Mouse (Mus musculus) brain, adult 2 months (tissue): Measurements from ENCODE around the gene Stat1.

Source experiments
- DNase-seq: peaks from one replicate; pipeline ENCODE4 v3.0.0; 2011; ENCODE audit warnings: low read depth, low spot score

Stat1 gene

DNA sequence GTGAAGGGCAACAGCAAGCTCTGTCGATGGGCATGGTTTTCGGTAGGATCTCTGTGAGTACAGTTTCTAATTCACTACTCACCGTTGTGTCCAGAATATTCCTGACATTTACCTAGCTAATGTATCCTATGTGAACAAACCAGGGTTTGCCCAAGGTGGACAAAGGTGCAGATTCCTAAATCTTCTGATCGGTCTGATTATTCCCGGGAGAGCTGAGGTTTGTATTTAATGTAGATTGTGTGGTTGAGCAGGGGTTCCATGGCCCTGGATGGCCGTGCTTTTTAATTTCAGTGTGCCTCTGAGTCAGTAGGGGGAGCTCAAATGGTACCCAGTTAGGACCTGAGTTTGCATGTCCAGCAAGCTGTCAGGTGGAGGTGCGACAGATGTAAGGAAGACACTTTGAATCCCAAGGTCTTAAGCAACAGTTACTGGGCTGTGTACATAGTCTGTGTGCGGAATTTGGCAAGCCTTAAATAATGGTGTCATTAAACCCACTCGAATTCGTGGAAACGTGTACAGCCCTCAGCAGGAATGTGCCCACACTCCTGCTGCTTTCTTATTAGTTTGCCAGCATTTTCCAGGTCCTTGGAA lies 12.6 kb downstream of the Stat1 start:
- peak; percentile 64 for DNase-seq

DNA sequence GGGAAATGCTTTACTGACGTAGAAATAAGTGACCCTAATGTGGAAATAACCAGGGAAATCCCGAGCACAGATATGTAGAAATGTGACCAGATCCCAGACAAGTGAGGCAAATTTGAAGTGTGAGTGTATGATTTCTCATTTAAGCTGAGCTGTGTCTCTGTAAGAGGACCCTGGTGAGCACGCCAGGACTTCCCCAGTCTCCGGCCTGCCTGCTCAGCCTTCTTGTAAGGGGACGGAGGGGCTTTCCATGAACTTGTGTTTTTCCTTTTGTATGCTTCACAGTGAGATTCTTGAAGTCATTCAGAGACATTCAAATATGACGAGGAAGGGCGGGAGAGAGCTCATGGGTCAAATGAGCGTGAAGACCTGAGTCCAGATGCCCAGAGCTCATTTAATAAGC lies 14.0 kb downstream of the Stat1 start:
- no peak for DNase-seq

GRCm38 (mm10) chr1:52137292-52137691 lies 18.1 kb downstream of the Stat1 start:
- DNase-seq = no peak

- DNase-seq = peak; percentile 71
Measured at GRCm38 (mm10) chr1:52140534-52140933, 21.3 kb downstream of the Stat1 start.

DNA sequence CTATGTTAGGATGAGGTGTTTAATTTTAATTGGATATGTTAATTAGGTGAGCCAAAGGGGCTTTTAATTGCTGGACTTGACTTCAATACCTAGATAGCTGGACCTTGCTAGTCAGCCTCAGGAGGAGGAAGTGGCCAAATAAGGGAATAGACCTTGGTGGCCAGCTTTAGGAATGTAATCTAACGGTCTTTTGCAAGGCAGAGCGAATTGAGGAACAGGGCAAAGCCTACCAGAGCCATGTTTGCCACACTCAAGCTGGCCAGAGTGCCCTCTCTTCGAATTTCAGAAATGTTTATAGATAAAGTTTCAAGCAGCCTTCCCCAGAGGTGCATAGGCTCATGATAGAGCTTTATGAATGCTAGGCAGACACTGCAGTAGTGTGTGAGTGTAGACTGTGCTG lies 22.2 kb downstream of the Stat1 start:
- no peak for DNase-seq

GRCm38 (mm10) chr1:52142117-52142516 lies 22.9 kb downstream of the Stat1 start:
- DNase-seq = no peak

DNA sequence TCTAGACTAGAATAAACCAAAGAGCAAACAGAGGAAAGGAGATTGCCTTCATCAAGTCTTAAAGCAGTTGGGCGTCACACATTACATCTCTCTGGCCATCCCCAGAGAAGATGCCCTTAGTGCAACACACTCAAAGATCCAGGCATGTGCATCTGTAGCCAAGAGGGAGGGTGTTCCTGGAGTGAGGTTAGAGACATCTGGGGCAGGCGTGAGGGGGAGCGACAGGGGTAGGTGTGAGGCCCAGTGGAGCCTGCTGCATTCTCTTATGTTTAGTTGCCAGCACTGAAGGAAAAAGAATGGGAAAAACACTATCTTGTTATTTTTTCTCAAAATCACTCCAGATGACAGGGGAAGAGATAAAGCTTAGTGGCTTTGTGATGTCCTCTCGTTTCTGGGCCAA lies 24.0 kb downstream of the Stat1 start:
- no peak for DNase-seq

DNA sequence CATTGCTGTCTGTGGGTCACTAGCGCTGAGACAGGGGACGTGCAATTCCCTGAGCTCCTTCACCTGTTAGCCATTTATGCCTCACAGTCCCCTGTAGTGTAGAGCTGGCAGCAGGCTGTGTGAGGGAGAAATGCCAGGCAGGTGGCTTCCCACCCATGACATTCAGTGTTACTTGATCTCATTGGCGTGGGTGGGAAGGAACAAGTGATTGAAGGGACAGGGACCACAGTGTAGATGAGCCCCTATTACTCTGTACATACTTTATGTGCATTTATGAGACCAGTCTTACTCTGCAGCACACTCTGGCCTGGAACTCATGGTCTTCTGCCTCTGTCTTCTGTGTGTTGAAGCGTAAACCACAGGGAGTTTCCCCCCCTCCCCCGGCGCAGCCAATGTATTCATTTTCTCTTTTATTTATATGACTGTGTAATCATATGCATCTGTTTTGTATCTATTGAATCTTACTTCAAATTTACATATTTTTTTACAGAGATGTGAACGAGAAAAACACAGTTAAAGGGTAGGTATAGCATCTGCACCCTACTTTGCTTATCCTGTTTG lies 24.4 kb downstream of the Stat1 start:
- no peak for DNase-seq

- no peak for DNase-seq
Measured at GRCm38 (mm10) chr1:52144907-52145306, 25.7 kb downstream of the Stat1 start.

DNA sequence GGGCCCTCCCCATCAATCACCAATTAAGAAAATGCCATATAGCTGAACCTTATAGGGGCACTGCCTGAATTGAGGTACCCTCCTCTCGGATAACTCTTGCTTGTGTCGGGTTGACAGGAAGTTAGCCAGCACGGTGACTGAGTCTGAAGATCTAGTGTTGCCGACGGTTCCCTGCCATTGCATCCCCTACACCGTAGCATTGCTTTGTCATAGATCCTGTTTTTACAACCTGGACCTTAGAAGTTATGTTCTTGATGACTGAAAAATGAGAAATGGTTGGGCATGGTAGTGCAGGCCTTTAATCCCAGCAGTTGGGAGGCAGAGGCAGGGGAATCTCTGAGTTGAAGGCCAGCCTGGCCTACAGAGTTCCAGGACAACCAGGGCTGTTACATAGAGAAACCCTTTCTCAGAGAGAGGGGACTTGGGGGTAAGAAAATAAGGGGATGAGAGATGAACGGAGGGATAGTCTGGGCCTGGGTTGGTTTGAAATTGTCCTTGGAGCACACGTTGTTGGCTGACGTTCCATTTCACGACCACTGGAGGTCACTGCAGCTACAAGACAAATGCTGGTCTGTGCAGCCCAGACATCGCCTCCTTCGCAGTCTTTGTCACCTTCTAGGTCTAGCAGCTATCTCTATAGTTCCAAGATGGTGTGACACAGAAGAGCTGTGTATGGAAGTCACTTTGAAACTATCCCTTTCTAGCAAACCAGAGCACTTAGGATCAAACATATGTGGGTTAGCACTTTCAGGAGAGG lies 27.2 kb downstream of the Stat1 start:
- peak; percentile 95 for DNase-seq

- DNase-seq = no peak
Measured at GRCm38 (mm10) chr1:52147431-52147830, 28.2 kb downstream of the Stat1 start.

DNA sequence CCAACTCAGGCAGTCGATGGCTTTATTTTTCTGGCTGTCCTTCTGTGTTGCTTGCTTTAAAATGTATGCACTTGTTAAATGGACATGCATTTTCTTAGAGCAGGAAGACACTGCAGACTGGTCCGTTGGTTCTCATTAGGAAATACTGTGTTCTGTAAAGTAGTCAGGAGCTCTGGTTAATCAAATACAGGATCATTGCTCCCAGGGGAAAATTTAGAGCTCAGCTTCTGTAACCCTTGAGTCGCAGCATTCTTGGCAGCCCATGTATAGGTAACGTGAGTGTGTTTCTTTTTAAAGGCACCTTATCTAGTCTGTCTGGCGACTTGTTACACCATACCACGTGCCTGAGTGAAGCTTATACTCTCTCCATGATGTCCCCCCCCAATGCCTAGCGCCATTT lies 28.9 kb downstream of the Stat1 start:
- DNase-seq = no peak

DNA sequence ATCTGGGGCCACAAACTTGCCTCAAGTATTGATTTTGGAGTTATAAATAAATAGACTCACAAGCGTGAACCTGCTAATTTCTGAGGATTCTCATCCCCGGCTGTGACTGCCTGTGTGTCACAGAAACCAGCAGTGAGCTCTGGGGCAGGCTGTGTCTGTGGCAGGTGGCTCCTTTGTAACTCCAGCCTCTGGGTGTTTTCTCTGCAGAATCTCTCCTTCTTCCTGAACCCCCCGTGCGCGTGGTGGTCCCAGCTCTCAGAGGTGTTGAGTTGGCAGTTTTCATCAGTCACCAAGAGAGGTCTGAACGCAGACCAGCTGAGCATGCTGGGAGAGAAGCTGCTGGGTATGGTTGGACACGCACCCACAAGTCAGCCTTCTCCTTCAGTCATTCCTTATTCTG lies 29.5 kb downstream of the Stat1 start:
- no peak for DNase-seq

DNA sequence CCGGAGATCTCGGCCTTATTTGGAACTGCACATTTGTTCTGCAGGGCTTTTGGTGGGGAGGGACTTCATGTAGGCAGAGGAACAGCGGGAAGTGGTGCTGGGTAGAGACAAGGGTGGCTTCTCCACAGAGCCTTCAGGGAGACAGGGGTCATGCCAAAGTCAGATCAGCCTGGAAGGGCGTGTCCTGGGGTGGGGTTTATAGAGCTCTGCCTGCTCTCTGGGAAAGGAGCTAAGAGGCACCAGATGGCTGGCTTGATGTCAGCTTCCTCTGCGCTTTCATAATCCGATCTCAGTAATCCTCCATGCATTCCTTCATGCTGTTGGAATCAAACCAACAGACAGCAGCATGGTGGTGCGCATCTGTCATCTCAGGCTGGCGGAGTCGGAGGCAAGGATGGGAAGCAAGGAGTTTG lies 30.7 kb downstream of the Stat1 start:
- DNase-seq = peak; percentile 98

GRCm38 (mm10) chr1:52150676-52151075 lies 31.4 kb downstream of the Stat1 start:
- DNase-seq = no peak

DNA sequence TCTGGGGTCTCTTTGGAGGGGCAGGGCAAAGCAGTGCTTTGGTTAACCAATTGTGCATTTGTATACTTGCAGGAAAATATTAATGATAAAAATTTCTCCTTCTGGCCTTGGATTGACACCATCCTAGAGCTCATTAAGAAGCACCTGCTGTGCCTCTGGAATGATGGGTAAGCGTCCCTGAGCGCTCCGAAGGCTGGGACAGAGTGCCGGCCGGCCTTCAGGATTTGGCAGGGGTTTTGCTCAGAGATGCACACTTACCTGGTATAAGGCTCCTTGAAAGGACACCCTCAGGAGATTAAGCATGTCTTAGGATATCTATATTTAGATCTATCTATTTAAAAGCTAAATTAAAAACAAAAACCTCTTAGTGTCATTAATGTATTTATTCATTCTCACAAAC lies 31.9 kb downstream of the Stat1 start:
- no peak for DNase-seq

DNA sequence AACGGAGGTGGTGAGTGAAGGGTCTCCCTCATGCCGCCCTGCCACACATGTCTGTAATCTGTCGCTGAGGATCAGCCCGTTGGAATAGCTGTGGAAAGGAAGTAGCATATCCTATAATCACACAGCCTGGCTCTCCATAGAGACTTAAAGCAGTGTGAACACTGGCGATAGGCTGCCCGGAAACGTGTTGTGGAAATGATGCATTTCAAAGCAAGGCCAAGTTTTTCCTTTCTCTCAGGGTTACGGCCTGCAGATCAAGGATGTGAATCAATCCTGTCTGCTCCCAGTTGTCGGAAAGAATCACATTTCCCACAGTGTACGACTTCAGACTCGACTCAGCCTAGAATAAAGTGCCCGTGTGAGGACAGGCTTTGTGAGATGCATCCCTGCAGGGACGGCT lies 33.1 kb downstream of the Stat1 start:
- DNase-seq = no peak

DNA sequence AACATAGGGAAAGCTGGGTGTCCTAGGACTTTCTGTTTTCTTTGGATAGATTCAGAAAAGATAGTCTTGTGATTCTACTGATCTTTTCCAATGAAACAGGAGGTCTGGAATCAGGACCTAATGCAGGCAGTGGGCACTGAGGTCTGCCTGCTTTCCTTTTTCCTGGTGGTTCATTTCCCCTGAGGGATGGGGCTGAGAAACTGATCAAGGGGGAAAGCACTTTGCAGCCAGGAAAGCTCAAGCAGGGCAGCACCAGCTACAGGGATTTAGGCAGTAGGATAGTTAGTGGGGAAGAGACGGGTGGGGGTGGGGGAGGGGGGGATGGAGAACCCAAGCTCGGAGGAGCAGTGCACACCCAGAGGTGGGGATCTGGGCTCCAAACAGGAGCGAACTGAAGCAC lies 33.7 kb downstream of the Stat1 start:
- no peak for DNase-seq

DNA sequence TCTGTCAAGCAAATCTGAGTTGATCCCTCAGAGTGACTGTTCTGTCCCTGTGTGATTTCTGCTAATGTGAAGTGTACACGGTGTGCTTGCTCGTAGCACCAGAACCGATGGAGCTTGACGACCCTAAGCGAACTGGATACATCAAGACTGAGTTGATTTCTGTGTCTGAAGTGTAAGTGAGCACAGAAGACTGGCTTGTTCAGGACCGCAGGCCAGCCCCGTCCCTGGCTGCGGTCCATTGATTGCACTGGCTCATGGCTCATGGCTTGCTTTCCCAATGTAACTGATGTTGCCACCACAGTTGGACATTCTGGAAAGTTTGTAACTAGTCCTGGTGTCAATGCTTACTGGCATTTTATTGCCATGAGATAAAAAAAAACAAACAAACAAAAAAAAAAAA lies 35.6 kb downstream of the Stat1 start:
- DNase-seq = no peak

- peak; percentile 85 for DNase-seq
Measured at GRCm38 (mm10) chr1:52156351-52156750, 37.1 kb downstream of the Stat1 start.

DNA sequence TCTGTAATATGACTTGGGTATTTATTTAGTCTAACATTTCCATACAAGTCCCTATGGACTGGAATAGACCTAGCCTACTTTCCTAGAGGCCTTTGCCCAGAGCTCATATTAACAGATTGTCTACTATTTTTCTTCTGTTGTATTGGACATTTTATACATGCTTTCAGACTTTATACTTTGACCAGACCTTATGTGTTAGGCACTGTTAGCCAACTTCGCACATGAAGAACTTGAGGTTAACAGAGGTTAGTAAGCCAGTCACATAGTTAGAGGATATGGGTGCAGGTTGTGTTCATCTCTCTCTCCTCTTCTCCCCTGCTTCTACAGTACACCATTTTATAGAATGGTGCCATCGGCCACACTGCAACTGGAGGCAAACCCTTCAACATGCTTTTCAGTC lies 38.8 kb downstream of the Stat1 start:
- DNase-seq = no peak

DNA sequence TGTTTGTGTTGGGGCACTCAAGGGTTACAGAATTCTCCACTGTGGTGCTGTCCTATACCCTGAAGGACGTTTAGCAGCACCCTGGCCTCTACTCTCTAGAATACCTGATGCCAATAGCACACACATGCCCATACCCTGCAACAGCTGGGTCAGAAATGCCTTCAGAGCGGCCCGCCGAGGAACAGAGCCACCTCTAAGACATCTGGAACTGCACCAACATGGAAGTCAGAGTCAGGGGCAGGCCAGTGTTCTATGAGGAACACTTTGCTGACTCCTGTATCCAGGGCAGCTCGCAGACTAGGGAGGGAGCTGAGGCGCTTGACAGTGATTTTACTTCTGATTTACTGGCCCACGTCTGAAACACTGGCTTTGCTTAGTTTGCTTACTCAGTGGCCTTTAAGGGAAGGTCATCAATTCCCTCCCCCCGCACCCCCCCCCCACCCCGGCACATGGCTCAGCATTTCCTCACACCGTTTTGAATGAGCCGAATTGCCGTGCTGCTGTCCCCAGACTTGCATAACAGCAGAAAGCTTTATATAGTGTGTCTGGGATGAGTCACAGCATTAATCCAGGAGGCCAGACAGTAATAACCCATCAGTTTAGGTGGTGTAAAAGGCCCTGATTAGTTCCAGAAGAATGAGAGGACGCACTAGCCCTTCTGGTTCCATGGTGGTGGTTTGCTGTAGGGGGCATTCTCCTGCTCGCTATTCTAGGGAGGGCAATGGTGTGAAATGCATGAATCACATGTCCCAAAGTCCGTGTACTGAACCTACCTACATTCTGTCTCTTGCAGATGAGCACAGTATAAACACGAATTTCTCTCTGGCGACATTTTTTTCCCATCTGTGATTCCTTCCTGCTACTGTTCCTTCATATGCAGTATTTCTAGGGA lies 39.5 kb downstream of the Stat1 start:
- peak; percentile 84 for DNase-seq
